In the genomic region with DNA sequence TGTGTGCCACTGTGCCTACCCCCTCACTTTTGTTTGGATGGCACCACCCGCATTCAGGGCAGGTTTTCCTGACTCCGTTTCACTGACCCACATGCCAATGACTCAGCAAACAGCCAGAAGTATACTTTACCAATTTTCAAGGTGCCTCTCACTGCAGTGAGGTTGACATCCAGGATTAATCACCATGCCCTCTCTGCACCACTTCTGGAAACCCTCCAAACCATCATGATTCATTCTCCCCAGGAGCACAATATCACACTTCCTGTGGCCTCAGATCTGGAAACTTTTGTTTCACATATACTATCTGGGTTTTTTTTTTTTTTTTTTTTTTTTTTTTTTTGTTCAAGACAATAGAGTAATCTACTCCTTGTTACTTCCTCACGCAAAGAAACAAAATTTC, we compare ENCODE assay signal across 18 mouse cellular contexts. TPM values are rescaled to one million over a fixed set of nuclear protein-coding genes. Genes with fewer than 3 reads are reported as not detected.
DNase-seq lines count a peak whose midpoint lies in the region; ATAC-seq and TF ChIP-seq lines count a peak whose summit lies in the region.
"Had no signal": no experiment of that assay in that cellular context is flagged by ENCODE, and none has a peak within 500 bp of the region (broad histone marks: within the 10 kb centered on the region; RNA-seq: fewer than 3 reads in every experiment).

No protein-coding gene starts in this region.

- no peaks in the 10 kb centered on the region for H3K27me3 ChIP-seq in kidney, adult 2 months (replicated peaks; ENCODE audit: control insufficient read depth, insufficient read depth, low read length)
- H3K27me3 ChIP-seq: liver, embryonic 13.5 days; stomach, embryonic 15.5 days had no signal

- no peak overlapping the region for H3K27ac ChIP-seq in kidney, adult 2 months (ENCODE audit: insufficient read depth, low read depth, low read length)
- H3K27ac ChIP-seq: embryonic facial prominence, embryonic 10.5 days; forebrain, embryonic 10.5 days; gastrocnemius, adult 2 months; hindbrain, embryonic 12.5 days; layer of hippocampus, adult 2 months; liver, embryonic 13.5 days; stomach, embryonic 15.5 days had no signal

- H3K4me3 ChIP-seq in kidney, adult 2 months (ENCODE audit: insufficient read depth, low read depth, low read length): no peak overlapping the region
- H3K4me3 ChIP-seq: embryonic facial prominence, embryonic 10.5 days; forebrain, embryonic 10.5 days; gastrocnemius, adult 2 months; hindbrain, embryonic 12.5 days; layer of hippocampus, adult 2 months; liver, embryonic 13.5 days; stomach, embryonic 15.5 days had no signal

- no peaks in the 10 kb centered on the region for H3K36me3 ChIP-seq in kidney, adult 2 months (ENCODE audit: control insufficient read depth, insufficient read depth, low read length)
- H3K36me3 ChIP-seq: embryonic facial prominence, embryonic 10.5 days; forebrain, embryonic 10.5 days; hindbrain, embryonic 12.5 days; liver, embryonic 13.5 days; stomach, embryonic 15.5 days had no signal

- peak; percentile 34 for ATAC-seq in CD4-positive, CD25-positive, alpha-beta regulatory T cell, adult 4 months
- no peak for ATAC-seq in cerebellum, adult (ENCODE audit: insufficient number of reproducible peaks, low FRiP score, low TSS enrichment)

- no peak for TF ChIP-seq CTCF in kidney, adult 2 months (conservative IDR thresholded peaks at IDR 0.05; ENCODE audit: insufficient read depth, insufficient read length, low read depth, low read length)

- H3K4me1 ChIP-seq in kidney, adult 2 months (ENCODE audit: control insufficient read depth, insufficient read depth, low read length): no peaks in the 10 kb centered on the region; the same call in 1 of the 2 replicates
- H3K4me1 ChIP-seq: embryonic facial prominence, embryonic 10.5 days; forebrain, embryonic 10.5 days; hindbrain, embryonic 12.5 days; liver, embryonic 13.5 days; stomach, embryonic 15.5 days had no signal

- peak; percentile 4 for DNase-seq in kidney, adult 2 months
- no peak for DNase-seq in kidney, adult 18-20 months
- peak; percentile 45 for DNase-seq in adrenal gland, adult 8-10 months
- DNase-seq in induced T-regulatory cell, adult 2 months (ENCODE audit: low read depth): peak; percentile 16
- DNase-seq in thymus, postnatal 25 days: no peak
- DNase-seq in embryo, embryonic 10.5 days (ENCODE audit: low spot score): no peak
- DNase-seq: cerebellum, adult 9-10 months; gastrocnemius, adult 2 months; kidney, adult 8-10 months; liver, embryonic 13.5 days; thymus, postnatal 4 days had no signal

- no peak for TF ChIP-seq POLR2A in kidney, adult 2 months (IDR thresholded peaks at IDR 0.05; ENCODE audit: low read depth, low read length)

- 46% methylated on average over 3 of the region's 3 CpGs for WGBS in kidney, adult 2 months

RNA-seq across cellular contexts. Expression of gene Hsd17b10, which starts 50.5 kb away (rescaled TPM):
- polyA plus RNA-seq in kidney, adult 2 months (2012; rRNA removed): 154 and 168 TPM in 2 replicates
- 100 to 1,000 TPM; 122 to 129 TPM for polyA plus RNA-seq in CD4-positive, CD25-positive, alpha-beta regulatory T cell, adult 4 months (2017; shearing (Covaris generic))
- total RNA-seq in adrenal gland, adult 8-10 months (2022): 100 to 1,000 TPM; 133 to 152 (median 147) TPM

Comparison
In these comparisons a context has a peak if more than half of its experiments do, and no peak if none do; other contexts are left out.
1. DNase-seq: peak in kidney, adult 2 months (single experiment), adrenal gland, adult 8-10 months (single experiment) and induced T-regulatory cell, adult 2 months (single experiment); none in kidney, adult 18-20 months (single experiment), thymus, postnatal 25 days (single experiment) and embryo, embryonic 10.5 days (single experiment).